Mouse (Mus musculus): ENCODE measurements around the gene Pxylp1.

The Pxylp1 gene

GRCm38 (mm10) chr9:96860380-96861091 lies 31.9 kb downstream of the Pxylp1 start:
- no peak for DNase-seq (ENCODE audit: low spot score in 2 of 2)

GRCm38 (mm10) chr9:96859027-96859426 lies 33.4 kb downstream of the Pxylp1 start:
- DNase-seq (ENCODE audit: low spot score in 2 of 2): no peak

GRCm38 (mm10) chr9:96857838-96858237 lies 34.6 kb downstream of the Pxylp1 start:
- no peak for DNase-seq (ENCODE audit: low spot score in 2 of 2)

- DNase-seq (ENCODE audit: low spot score in 2 of 2): no peak
These were observed 38.9 kb downstream of the Pxylp1 start for GRCm38 (mm10) chr9:96853300-96854186.

- peak; percentile 47 to 63 for DNase-seq (ENCODE audit: low spot score in 2 of 2)
These were observed 40.8 kb downstream of the Pxylp1 start for GRCm38 (mm10) chr9:96851634-96852033.

- no peak for DNase-seq (ENCODE audit: low spot score in 2 of 2)
These were observed 41.4 kb downstream of the Pxylp1 start for GRCm38 (mm10) chr9:96851036-96851435.

- DNase-seq (ENCODE audit: low spot score in 2 of 2): no peak
These were observed 43.5 kb downstream of the Pxylp1 start for GRCm38 (mm10) chr9:96849012-96849411.

- DNase-seq (ENCODE audit: low spot score in 2 of 2): no peak
These were observed 46.1 kb downstream of the Pxylp1 start for GRCm38 (mm10) chr9:96846361-96846760.

- DNase-seq (ENCODE audit: low spot score in 2 of 2): peak; percentile 68 to 71
These were observed 47.7 kb downstream of the Pxylp1 start for GRCm38 (mm10) chr9:96844798-96845209.

- no peak for DNase-seq (ENCODE audit: low spot score in 2 of 2)
These were observed 53.1 kb downstream of the Pxylp1 start for GRCm38 (mm10) chr9:96839376-96839775.

- peak; percentile 71 to 79 for DNase-seq (ENCODE audit: low spot score in 2 of 2)
These were observed 53.6 kb downstream of the Pxylp1 start for GRCm38 (mm10) chr9:96838864-96839263.

- no peak for DNase-seq (ENCODE audit: low spot score in 2 of 2)
These were observed 54.6 kb downstream of the Pxylp1 start for GRCm38 (mm10) chr9:96837781-96838420.

- DNase-seq (ENCODE audit: low spot score in 2 of 2): no peak
These were observed 55.5 kb downstream of the Pxylp1 start for GRCm38 (mm10) chr9:96836984-96837383.

- DNase-seq (ENCODE audit: low spot score in 2 of 2): no peak
These were observed 57.0 kb downstream of the Pxylp1 start for GRCm38 (mm10) chr9:96835374-96835921.

GRCm38 (mm10) chr9:96833606-96834005 lies 58.9 kb downstream of the Pxylp1 start:
- DNase-seq (ENCODE audit: low spot score in 2 of 2): no peak

- no peak for DNase-seq (ENCODE audit: low spot score in 2 of 2)
These were observed 60.0 kb downstream of the Pxylp1 start for GRCm38 (mm10) chr9:96832516-96832915.

GRCm38 (mm10) chr9:96830856-96831359 lies 61.6 kb downstream of the Pxylp1 start:
- DNase-seq (ENCODE audit: low spot score in 2 of 2): no peak

- no peak for DNase-seq (ENCODE audit: low spot score in 2 of 2)
These were observed 62.8 kb downstream of the Pxylp1 start for GRCm38 (mm10) chr9:96829682-96830081.

- DNase-seq (ENCODE audit: low spot score in 2 of 2): no peak
These were observed 64.4 kb downstream of the Pxylp1 start for GRCm38 (mm10) chr9:96828071-96828470.

- DNase-seq (ENCODE audit: low spot score in 2 of 2): no peak
These were observed 65.3 kb downstream of the Pxylp1 start for GRCm38 (mm10) chr9:96827002-96827785.

GRCm38 (mm10) chr9:96824857-96825256 lies 67.6 kb downstream of the Pxylp1 start:
- no peak for DNase-seq (ENCODE audit: low spot score in 2 of 2)
